Mouse (Mus musculus): Measurements from ENCODE around the gene Add3. TPM values are rescaled to one million over a fixed set of nuclear protein-coding genes. Genes with fewer than 3 reads are reported as not detected.

The Add3 gene
- total and polyA plus RNA-seq, 3 experiments, result 16.3 to 18.4 (median 16.4) TPM

- H3K4me1 ChIP-seq (ENCODE audit: control insufficient read depth in 1 of 2, insufficient read depth in 2 of 2), result peaks cover 8 to 32% of the 10 kb centered on the region in 2 experiments; a peak in 3 of 4 replicates
- TF ChIP-seq TCF12 (IDR thresholded peaks at IDR 0.05; ENCODE audit: low read depth, low read length), result no peak
- no peak for TF ChIP-seq CHD1 (IDR thresholded peaks at IDR 0.05; ENCODE audit: low read depth, low read length)
- no peak for TF ChIP-seq HCFC1 (IDR thresholded peaks at IDR 0.05; ENCODE audit: low read depth, low read length)
- no peak for TF ChIP-seq ZMIZ1 (IDR thresholded peaks at IDR 0.05; ENCODE audit: low read depth, low read length)
- no peak for TF ChIP-seq ETS1 (conservative IDR thresholded peaks at IDR 0.05; ENCODE audit: low read depth, low read length)
- TF ChIP-seq NRF1 (IDR thresholded peaks at IDR 0.05; ENCODE audit: low read depth, low read length), result no peak
- no peak for TF ChIP-seq E2F4 (IDR thresholded peaks at IDR 0.05; ENCODE audit: insufficient replicate concordance, low read depth, low read length)
- no peak for DNase-seq (ENCODE audit: extremely low read depth)
- no peaks in the 10 kb centered on the region for H3K27me3 ChIP-seq (replicated peaks)
- in situ Hi-C loops (cut with MboI; ENCODE audit: low pct_ligation_motif_present, low pct_unique_long_range_greater_than_20kb, low sequenced_read_pairs) (loop anchor here (10.0 to 25.0 kb wide), 2 partner anchors 64 to 336 kb away; partner anchors contain the start of genes Mxi1 and Nutf2-ps1), dilution Hi-C loops (cut with MboI; ENCODE audit: extremely low pct_ligation_motif_present, extremely low pct_unique_long_range_greater_than_20kb, low sequenced_read_pairs) (no loop called here)
- no peaks in the 10 kb centered on the region for H3K79me2 ChIP-seq (replicated peaks; ENCODE audit: control insufficient read depth, extremely low read depth, insufficient read depth, poor library complexity, severe bottlenecking)
- H3K4me2 ChIP-seq (ENCODE audit: insufficient read depth, low read depth, poor library complexity, severe bottlenecking), result no peak overlapping the region
- no peak overlapping the region for H3K4me3 ChIP-seq (replicated peaks in 1 of 3; ENCODE audit: low read depth in 2 of 3, low read length in 2 of 3, poor library complexity in 1 of 3)
- no peak overlapping the region for H3K27ac ChIP-seq (ENCODE audit: insufficient read depth, low read depth)
- H3K9ac ChIP-seq (ENCODE audit: insufficient read depth, low read depth), result no peak overlapping the region
- H3K9me3 ChIP-seq (replicated peaks; ENCODE audit: low read length), result no peaks in the 10 kb centered on the region
- peaks cover 0 to 15% of the 10 kb centered on the region in 2 experiments for H3K36me3 ChIP-seq (replicated peaks in 1 of 2; ENCODE audit: control insufficient read depth in 1 of 2, insufficient read depth in 1 of 2, low read length in 1 of 2)
Observed at GRCm38 (mm10) chr19:53251015-53251414, 110.8 kb downstream of the Add3 start.

- no peaks in the 10 kb centered on the region for H3K27me3 ChIP-seq (replicated peaks)
- peaks cover 8 to 32% of the 10 kb centered on the region in 2 experiments; a peak in 3 of 4 replicates for H3K4me1 ChIP-seq (ENCODE audit: control insufficient read depth in 1 of 2, insufficient read depth in 2 of 2)
- H3K9me3 ChIP-seq (replicated peaks; ENCODE audit: low read length), result peaks cover 3% of the 10 kb centered on the region
- TF ChIP-seq CHD1 (IDR thresholded peaks at IDR 0.05; ENCODE audit: low read depth, low read length) (no peak), TBP (conservative IDR thresholded peaks at IDR 0.05; ENCODE audit: low read depth, low read length) (no peak), MXI1 (IDR thresholded peaks at IDR 0.05; ENCODE audit: low read depth, low read length) (no peak), HCFC1 (IDR thresholded peaks at IDR 0.05; ENCODE audit: low read depth, low read length) (no peak), NRF1 (IDR thresholded peaks at IDR 0.05; ENCODE audit: low read depth, low read length) (no peak), RCOR1 (conservative IDR thresholded peaks at IDR 0.05; ENCODE audit: low read depth, low read length) (no peak), SMC3 (IDR thresholded peaks at IDR 0.05; ENCODE audit: low read depth, low read length) (no peak), USF1 (IDR thresholded peaks at IDR 0.05; ENCODE audit: low read depth, low read length) (no peak), IRF4 (IDR thresholded peaks at IDR 0.05; ENCODE audit: low read depth, low read length) (no peak), TCF12 (IDR thresholded peaks at IDR 0.05; ENCODE audit: low read depth, low read length) (no peak), MAFK (IDR thresholded peaks at IDR 0.05; ENCODE audit: insufficient replicate concordance, low read length) (no peak), EP300 (IDR thresholded peaks at IDR 0.05; ENCODE audit: low read length) (no peak), ZNF384 (IDR thresholded peaks at IDR 0.05; ENCODE audit: low read depth, low read length) (no peak), CHD2 (IDR thresholded peaks at IDR 0.05; ENCODE audit: low read length) (no peak), USF2 (conservative IDR thresholded peaks at IDR 0.05; ENCODE audit: low read depth, low read length) (no peak), MEF2A (IDR thresholded peaks at IDR 0.05; ENCODE audit: borderline replicate concordance, low read depth, low read length) (no peak)
- H3K79me2 ChIP-seq (replicated peaks; ENCODE audit: control insufficient read depth, extremely low read depth, insufficient read depth, poor library complexity, severe bottlenecking), result no peaks in the 10 kb centered on the region
- H3K4me2 ChIP-seq (ENCODE audit: insufficient read depth, low read depth, poor library complexity, severe bottlenecking), result no peak overlapping the region
- no peak overlapping the region for H3K4me3 ChIP-seq (replicated peaks in 1 of 3; ENCODE audit: low read depth in 2 of 3, low read length in 2 of 3, poor library complexity in 1 of 3)
- in situ Hi-C loops (cut with MboI; ENCODE audit: low pct_ligation_motif_present, low pct_unique_long_range_greater_than_20kb, low sequenced_read_pairs), result loop anchor here (10.0 to 25.0 kb wide), 2 partner anchors 63 to 336 kb away; partner anchors contain the start of genes Mxi1 and Nutf2-ps1
- dilution Hi-C loops (cut with MboI; ENCODE audit: extremely low pct_ligation_motif_present, extremely low pct_unique_long_range_greater_than_20kb, low sequenced_read_pairs), result no loop called here
- no peak for DNase-seq (ENCODE audit: extremely low read depth)
- no peak overlapping the region for H3K27ac ChIP-seq (ENCODE audit: insufficient read depth, low read depth)
- peaks cover 0 to 11% of the 10 kb centered on the region in 2 experiments for H3K36me3 ChIP-seq (replicated peaks in 1 of 2; ENCODE audit: control insufficient read depth in 1 of 2, insufficient read depth in 1 of 2, low read length in 1 of 2)
- H3K9ac ChIP-seq (ENCODE audit: insufficient read depth, low read depth), result no peak overlapping the region
Observed at GRCm38 (mm10) chr19:53251656-53252055, 111.4 kb downstream of the Add3 start.
